Mouse (Mus musculus) adrenal gland (tissue): ENCODE results near the gene Ciart.
"Not testable (repeated sequence)": the region's sequence is repeated elsewhere in the genome, so short reads cannot be mapped to it uniquely, and the experiment has no call there.

Source experiments
- intact Hi-C: fragments of 180-260 bp; cut with DNase I; formaldehyde crosslinking; loops from one replicate; pipeline ENCODE4 v1.15.1; 2025

The Ciart gene

GRCm38 (mm10) chr3:95867408-95867807 lies 14.6 kb downstream of the Ciart start:
- intact Hi-C loops, result no loop called here

GRCm38 (mm10) chr3:95866071-95866470 lies 16.0 kb downstream of the Ciart start:
- intact Hi-C loops, result no loop called here

GRCm38 (mm10) chr3:95865571-95865970 lies 16.5 kb downstream of the Ciart start:
- intact Hi-C loops, result no loop called here

- intact Hi-C loops, result no loop called here
Measured at GRCm38 (mm10) chr3:95865050-95865449, 17.0 kb downstream of the Ciart start.

GRCm38 (mm10) chr3:95863578-95863977 lies 18.5 kb downstream of the Ciart start:
- intact Hi-C loops, result loop anchor here (5.0 kb wide), 1 partner anchor 44 kb away; no protein-coding TSS in a partner anchor

GRCm38 (mm10) chr3:95861796-95862195 lies 20.3 kb downstream of the Ciart start:
- intact Hi-C loops, result loop anchor here (5.0 kb wide), 1 partner anchor 46 kb away; no protein-coding TSS in a partner anchor

- intact Hi-C loops, result loop anchor here (5.0 kb wide), 1 partner anchor 46 kb away; no protein-coding TSS in a partner anchor
Measured at GRCm38 (mm10) chr3:95861216-95861615, 20.8 kb downstream of the Ciart start.

- intact Hi-C loops, result loop anchor here (5.0 kb wide), 1 partner anchor 47 kb away; no protein-coding TSS in a partner anchor
Measured at GRCm38 (mm10) chr3:95860323-95860722, 21.7 kb downstream of the Ciart start.

GRCm38 (mm10) chr3:95858278-95858677 lies 23.8 kb downstream of the Ciart start:
- intact Hi-C loops, result not testable (repeated sequence)

- intact Hi-C loops, result not testable (repeated sequence)
Measured at GRCm38 (mm10) chr3:95857050-95857449, 25.0 kb downstream of the Ciart start.

GRCm38 (mm10) chr3:95856115-95856514 lies 25.9 kb downstream of the Ciart start:
- intact Hi-C loops, result no loop called here

GRCm38 (mm10) chr3:95855502-95856089 lies 26.5 kb downstream of the Ciart start, which contains the start of gene Prpf3:
Gene Prpf3 (minus strand): TSS chr3:95855885.
- intact Hi-C loops, result no loop called here

GRCm38 (mm10) chr3:95851317-95851716 lies 30.7 kb downstream of the Ciart start:
- intact Hi-C loops, result no loop called here

GRCm38 (mm10) chr3:95850611-95851010 lies 31.4 kb downstream of the Ciart start:
- intact Hi-C loops, result no loop called here

- intact Hi-C loops, result loop anchor here (10.0 kb wide), 2 partner anchors 68 to 368 kb away; no protein-coding TSS in a partner anchor
Measured at GRCm38 (mm10) chr3:95842503-95843214, 39.4 kb downstream of the Ciart start.

- intact Hi-C loops, result no loop called here
Measured at GRCm38 (mm10) chr3:95839250-95839649, 42.8 kb downstream of the Ciart start.

- intact Hi-C loops, result no loop called here
Measured at GRCm38 (mm10) chr3:95829053-95829452, 53.0 kb downstream of the Ciart start.
